Mouse (Mus musculus) heart, postnatal 0 days (tissue): Measurements from ENCODE around the gene Kcnf1.

Experiments used
- CTCF ChIP-seq: IDR thresholded peaks from 2 replicates; pipeline ENCODE4 v1.5.1; 2016; ENCODE audit warnings: antibody characterized with exemption, control low read depth, low read depth
- EP300 ChIP-seq: IDR thresholded peaks from 2 replicates; pipeline ENCODE4 v1.6.1; 2016; ENCODE audit warnings: antibody characterized with exemption, low read depth

GRCm38 (mm10) chr12:17131563-17131962 lies 45.1 kb downstream of the Kcnf1 start:
- no peak for TF ChIP-seq CTCF
- no peak for TF ChIP-seq EP300
